Mouse (Mus musculus) retina, adult 2 months (tissue): ENCODE measurements around the gene Sidt2.
A peak's percentile ranks its signal among the peaks of the same experiment; 100 is the strongest.

Source experiments
- DNase-seq: peaks from one replicate; pipeline ENCODE4 v3.0.0-alpha.2; 2012; ENCODE audit warnings: low read depth, low spot score

The Sidt2 gene

DNA sequence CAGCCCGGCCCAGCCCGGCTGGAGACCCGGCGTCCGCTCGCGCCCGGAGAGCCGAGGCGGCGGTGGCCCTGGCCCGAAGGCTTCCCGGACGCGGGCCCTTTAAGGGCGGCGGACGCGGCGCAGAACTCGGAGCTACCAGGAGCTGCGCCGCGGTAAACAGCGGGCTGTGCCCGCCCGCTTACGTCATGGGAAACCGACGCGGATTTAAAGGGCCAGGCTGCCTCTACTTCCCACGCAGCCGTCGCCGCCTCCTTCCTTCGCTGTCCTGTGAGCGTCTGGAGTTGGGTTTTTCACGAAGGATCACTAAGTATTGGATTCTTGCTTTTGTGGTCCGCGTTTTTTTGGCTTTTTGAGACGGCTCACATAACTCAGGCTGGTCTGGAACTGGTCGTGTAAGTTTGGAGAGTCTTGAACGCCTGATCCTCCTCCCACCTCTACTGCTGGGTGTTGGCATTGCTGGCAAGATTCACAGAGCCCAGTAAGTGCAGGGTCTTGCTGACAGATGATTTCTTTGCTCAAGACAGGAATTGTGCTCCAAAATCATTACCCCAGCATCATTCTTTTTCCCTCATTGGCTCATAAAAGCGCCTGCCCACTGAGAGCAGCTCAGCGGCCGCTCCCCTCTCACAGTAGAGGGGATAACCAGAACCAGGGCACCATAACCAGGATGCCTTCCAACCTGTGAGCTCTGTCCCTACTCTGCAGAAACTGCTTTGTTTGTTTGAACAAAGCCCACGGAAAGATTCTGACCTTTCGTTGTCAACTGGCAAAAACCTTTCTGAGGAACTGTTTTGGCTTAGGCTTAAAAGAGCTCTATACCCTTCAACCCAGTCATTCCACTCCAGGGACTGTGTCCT, at the start of gene Sidt2:
Gene Sidt2, minus strand, starts transcription at position 152 of the 857 bp plus-strand sequence.
- peak; percentile 70 for DNase-seq

DNA sequence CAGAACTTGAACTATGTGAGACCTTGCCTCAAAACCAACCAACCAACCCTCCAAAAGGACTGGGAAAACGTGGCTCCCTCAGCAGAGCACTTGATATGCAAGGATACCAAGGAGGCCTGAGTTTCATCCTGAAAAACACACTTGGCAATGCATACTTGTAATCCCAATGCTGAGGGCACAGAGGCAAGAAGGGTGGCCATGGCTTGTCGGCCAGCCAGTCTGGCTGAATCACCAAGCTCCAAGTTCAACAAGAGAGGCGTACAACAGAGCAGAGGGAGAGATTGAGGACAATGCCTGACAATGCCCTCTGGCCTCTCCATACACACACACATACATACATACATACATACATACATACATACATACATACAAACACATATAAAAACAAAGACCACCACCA, 49.5 kb upstream of the Sidt2 start:
- no peak for DNase-seq

DNA sequence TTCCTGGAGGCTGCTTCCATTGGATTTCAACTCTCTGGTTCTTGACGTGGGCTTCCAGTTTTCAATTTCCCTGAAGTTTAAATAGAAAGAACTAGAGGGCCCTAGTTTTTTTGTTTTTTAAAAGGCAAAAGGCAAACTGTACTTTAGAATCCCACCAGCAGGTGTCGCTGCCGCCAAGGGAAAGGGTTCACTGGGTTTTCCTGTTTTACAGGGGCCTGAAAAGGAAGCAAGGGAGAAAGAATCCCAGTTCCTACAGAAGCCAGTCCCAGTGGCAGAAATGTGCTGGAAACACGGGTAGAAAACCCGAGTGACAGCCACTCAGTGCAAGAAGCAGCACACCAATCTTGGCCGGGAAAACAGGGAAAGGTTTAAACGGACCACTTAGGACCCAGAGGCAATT, 48.7 kb upstream of the Sidt2 start:
- DNase-seq, result no peak

DNA sequence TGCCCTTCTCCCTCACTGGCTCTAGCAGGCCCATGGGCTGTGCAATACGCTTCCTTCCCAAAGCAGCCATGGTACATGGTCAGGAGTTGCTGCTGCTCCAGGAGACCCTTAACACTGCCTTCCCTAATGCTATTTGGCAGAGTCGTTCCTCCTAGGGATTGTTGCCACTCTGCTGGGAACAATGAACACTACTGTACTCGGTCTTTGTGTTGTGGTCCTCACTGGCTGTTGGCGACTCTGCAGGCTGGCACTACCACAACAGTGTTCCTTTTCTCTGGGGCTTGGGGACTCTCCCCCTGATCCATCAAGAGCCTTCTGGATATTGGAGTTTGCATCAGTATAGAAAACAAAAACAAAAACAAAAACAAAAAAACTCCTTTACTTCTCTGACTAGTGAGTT, 44.0 kb upstream of the Sidt2 start:
- DNase-seq, result no peak

DNA sequence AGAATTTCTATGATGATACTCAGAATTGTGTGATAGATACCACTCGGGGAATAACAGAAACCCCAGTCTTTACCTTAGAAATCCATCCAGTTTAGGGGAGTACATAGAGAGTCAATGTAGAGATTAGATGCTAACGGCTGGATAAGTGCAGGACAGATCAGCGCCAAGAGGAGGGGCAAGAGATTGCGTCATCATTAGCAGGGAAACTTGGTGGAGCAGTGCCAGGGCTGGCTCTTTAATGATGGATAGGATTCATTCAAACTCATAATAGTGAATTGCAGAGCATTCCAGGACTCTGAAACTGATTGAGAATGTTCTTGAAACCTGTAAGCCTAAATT, 30.1 kb upstream of the Sidt2 start:
- peak; percentile 18 for DNase-seq

DNA sequence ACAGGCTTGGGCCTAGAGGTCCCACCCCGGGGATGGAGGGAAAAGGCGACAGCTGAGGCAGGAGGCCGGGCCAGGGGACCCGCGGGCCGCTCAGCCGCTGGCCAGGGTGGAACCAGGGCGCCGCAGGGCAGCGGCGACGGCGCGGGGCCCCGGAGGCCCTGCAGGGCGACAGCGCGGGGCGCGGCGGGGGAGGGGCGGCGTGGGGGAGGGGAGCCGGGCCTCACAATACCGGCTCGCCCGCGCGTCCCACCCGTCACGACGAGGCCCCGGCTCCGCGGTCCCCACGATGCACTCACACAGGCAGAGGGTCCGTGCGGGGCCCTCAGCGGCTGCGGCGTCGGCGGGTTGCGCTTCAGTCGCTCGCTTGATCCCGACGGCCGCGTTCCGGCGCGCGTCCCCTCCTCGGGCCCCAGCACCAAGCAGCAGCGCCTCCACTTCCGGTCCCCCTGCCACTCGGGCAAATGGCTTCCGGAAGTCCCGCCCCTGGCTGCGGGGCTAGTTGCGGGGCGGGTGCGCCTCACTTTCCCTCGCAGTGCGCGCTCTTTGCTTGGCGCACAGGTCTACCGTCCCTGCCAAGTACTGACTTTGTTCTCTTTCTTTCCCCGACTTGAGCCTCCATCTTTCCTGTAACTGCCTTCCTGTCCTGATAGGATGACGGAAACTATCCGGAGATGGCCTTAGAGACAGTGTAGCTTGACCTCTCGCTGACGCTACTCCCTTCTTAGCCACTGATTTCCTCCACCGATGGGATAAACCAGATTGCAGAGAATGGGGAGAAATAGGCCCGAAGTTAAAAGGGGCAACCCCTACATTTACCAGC, 29.6 kb upstream of the Sidt2 start:
- peak; percentile 75 for DNase-seq

DNA sequence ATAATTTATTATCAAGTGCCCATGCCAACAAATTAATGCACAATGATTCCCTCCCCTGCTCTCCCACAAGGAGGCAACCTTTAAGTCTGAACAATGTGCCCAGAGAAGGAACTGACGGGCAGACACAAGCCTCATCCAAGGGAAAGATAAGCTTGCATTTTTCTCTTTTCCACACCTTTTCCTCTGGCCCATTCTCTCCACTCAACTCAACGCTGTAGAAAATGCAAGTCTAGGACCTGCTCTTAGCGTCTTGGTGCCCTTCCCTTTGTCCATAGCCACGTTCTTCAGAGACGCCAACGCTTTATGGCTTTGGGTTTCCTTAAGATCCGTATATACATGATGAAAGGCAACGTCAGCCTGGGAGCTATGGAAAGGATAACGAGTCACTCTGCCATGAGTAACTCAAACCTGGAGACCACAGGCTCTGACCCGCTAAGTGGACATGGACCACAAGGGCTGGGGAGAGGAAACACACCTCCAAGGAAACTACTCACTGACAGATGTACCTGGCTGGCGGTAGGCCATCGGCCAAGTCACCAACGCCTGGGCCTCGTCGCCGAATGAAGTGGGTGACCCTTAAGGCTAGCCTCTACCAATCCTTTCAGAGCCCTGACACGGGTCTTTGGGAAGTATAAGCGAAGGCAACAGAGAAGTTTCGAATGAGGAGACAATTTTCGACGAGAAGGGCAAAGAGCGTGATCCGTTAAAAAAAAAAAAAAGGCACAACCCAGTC, 28.8 kb upstream of the Sidt2 start:
- DNase-seq, result no peak

DNA sequence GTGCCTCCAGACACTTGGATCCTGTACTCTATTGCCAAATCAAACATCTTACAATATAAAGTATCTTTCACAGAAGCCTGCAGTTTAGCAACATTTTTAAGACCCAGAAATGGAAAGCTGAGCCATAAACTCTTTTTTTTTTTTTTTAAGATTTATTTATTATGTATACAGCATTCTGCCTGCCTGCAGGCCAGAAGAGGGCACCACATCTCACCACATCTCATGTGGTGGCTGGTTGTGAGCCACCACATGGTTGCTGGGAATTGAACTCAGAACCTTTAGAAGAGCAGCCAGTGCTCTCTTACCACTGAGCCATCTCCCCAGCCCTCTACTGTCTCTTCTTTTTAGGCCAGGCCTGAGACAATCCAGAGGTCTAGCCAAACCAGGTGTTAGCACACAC, 26.3 kb upstream of the Sidt2 start:
- DNase-seq, result no peak

DNA sequence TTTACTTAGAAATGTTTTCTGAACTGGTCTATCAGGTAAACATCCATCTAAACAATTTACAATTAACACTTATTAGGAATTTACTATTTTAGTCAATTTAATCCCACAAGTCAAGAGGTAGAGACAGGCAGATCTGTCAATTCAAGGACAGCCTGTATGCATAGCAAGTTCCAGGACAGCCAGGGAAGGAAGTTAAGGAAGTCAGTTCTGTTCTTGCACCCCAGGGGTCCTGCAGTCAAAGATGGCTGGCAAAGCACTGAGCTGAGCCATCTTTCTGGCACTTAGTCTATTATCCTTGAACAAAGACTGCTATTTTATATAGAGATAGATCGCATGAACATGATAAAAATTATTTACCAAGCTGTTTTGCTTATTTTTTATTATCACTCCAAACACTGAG, 25.6 kb upstream of the Sidt2 start:
- no peak for DNase-seq

DNA sequence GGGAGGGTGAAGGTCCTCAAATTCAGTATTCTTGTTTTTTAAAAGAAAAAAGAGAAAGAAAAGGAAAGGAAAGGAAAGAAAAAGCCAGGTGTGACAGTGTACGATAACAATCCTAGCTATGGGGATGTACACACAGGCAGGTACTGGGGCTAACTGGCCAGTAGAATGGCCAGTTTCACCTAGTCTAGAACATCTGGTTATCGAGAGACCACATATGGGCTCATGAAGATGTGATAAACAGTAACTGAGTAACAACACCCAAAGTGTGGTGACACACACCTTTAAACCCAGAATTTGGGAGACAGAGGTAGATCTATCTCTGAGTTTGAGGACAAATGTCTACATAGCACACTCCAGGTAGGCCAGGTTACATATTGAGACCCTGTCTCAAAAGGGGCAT, 24.7 kb upstream of the Sidt2 start:
- DNase-seq, result no peak

DNA sequence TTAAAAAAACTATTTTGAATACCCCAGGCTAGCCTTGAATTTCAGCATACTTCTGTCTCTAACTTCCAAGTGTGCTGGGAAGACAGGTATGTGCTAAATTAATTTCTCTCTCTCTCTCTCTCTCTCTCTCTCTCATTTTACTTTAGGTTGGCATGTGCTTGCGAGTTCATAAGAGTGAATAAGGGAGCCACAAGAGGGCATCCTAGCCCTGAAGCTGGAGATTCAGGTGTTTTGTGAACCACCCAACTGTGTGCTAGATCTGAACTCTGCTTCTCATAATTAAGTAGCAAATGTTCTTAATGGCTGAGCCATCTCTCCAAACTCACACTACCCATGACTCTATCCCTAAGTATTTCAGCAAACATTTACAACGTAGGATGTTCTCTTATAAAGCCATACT, 21.8 kb upstream of the Sidt2 start:
- no peak for DNase-seq

DNA sequence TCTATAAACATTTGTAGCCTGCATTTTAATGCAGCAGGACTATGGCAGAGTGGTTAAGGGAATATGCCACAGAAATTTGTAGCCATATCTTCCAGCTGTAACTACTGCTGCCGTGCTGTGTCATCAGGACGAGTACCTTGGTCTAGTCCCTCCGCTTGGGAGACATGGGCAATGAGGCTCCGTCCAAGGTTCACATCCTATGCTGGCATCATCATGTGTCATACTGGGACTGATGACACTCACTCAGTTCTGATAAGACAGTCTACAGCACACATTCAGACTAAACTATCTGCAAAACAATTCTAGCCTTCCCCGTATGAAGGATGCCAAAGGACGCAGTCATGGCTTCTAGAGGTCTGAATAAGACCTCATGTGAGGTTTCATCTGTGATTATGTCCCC, 8.5 kb upstream of the Sidt2 start:
- DNase-seq, result no peak

DNA sequence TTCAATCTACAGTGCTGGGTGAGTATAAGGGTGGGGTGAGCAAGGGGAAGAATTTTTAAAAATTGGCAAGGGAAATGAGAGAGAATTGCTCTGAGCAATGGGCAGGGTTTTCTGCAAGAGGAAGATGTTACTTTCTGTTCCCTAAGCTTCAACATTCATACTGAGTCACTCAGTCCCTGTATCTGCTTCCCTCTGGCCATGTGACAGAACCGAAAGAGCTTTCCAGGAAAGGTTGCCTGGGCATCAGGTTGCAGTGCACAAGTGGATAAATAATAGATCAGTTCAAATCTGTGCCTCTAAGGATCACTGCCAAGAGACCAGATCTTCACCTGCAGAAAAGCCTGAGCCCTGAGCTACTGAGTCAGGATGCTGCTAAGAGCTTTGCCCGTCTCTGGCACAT, 6.8 kb upstream of the Sidt2 start:
- no peak for DNase-seq

DNA sequence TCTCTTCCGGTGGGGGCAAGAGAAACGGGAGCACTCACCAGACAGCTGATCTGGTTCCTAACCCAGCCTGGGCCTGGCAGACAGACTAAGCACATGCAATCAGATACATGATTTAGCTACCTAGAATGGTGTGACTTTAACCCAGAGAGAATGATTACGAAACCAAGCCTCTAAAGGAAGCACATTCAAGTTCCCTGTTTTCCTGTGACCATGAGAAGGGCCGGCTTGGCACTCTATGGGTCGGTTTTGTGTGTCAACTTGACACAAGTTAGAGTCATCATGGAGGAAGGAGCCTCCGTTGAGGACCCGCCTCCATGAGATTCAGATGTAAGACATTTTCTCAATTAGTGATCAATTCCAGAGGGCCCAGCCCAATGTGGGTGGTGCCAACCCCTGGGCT, 4.6 kb upstream of the Sidt2 start:
- no peak for DNase-seq

DNA sequence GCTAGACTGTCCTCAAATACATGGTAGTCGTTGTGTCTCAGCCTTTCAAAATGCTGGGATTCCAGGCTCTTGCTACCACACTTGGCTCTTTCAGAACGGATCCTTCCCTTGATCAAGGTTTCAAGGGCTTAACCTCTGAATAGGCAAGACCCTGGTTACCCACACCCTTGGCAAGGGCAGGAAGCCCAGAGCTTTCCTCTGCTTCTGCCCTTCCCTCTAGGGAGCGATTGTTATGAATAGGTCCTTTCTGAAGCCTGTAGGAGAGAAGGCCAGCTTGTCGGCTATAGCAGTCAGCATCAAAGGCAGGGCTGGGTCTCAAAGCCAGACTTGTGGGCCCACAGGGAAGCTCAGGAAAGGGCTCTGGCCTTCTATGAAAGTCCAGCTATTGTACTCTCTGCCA, 3.8 kb upstream of the Sidt2 start:
- DNase-seq, result no peak

DNA sequence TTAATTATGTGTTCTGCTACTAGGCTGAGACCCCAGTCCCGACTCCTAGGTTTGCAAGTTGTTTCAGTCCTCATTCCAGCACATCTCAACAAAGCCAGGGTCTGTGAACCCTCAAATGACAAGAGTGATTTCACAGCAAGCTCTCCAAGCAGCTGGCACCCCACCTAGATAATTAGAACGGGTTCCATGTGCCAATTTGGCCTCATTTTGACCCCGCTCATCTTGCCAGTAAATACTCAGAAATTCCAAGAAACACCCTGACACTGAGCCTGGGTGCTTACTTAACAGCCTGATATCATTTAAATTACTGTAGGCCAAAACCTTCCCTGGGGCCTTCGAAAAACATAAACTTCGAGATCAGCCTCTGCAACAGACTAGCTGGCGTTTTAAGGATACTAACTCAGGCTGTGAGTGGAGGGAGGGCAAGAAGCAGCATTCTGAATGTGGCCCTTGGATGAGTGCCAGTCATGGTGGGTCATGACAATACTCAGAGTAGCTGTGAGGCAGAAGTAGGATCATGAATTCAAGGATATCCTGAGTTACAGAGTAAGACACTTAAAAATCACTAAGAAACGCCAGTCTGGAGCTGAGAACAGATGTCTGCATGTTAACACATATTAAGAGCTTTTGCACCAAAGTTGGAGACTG, 3.1 kb upstream of the Sidt2 start:
- DNase-seq, result no peak

DNA sequence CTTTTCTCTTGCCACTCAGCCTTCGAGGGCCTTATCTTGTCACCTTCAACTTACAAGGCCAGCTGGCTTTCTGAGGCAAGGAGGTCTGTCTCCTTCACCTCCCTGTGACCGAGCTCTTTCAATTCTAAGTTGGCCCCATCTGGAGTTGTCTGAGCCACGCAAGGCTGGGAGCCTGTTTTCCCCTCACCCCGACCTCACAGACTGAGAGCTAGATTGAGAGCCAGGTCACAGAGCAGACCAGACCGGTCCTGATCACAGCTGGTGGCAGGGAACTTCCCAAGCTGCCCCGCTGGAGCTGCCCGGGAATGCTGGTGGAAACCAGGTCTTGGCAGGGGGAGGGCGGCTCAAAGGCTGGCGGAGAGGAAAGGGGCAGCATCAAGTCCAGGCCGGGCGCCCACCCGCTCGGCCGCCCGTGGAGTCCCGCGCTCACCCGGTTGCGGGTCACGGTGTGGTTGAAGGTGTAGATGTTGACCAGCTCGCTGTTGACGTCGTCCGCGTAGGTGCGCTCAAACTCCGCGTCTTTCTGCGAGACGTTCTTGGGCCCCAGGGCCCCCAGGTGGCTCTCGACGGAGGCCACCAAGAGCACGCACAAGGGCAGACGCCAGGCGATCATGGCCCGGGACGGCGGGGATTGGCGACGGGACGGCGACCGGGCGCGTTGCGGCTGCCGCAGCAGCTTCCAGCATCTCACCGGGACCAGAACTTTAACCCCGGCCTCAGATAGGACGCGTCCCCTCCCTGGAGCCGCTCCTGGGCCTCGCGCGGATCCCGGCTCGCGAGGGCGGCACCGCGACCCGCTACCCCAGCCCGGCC, 558 bp downstream of the Sidt2 start:
- DNase-seq, result no peak

DNA sequence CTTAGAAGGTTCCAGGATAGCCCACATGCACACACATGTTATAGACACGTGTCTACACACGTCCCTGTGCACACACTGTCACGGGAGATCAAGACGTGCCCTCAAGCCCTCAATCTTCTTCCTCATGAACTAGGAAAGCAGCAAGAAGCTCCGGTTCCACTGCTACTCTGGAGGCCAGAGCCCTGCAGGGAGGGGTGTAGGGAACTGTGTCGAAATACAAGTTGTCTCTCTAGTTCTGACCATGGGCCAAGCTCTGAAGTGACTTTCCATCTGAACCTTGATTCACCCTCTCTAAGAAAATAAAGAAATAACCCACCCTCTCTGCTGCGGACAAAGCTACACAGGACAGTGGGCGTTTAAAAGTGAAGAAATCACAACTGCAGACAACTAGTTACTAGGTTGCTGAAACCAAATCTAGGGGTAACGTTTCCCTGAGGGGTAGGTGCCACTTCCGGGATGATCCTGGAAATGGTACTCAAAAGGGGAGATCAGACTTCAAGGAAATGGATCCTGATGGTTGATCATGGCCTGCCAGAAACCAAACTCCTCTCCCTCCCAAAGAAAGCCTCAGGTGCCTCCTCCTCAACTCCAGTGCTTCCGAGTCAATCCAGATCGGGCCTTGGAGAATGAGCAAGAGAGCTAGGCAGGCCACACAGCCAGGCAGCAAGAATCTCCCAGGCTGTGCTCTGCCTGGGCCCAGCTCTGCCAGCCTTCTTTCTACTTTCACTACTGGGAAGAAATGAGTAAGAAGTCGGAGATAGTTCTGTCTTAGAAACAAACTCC, 1.4 kb downstream of the Sidt2 start:
- DNase-seq, result no peak

DNA sequence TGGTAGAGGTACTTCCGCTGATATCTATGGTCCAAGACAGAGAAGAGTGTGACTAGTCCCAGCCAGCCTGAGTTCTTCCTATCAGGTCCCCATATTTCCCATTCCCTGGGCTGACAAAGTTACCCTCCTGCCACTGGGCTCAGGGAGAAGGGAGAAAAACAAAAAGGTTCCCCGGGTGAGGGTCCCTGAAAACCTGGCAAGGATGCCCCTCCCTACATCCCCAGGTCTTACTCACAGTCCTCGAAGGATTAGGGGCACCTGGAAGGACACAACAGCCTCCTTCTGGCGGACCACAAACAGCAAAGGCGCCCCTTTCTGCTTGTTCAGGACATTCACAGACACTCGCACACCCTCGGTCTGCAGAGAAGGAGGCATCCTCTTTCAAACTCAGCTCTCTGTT, 2.2 kb downstream of the Sidt2 start:
- no peak for DNase-seq

DNA sequence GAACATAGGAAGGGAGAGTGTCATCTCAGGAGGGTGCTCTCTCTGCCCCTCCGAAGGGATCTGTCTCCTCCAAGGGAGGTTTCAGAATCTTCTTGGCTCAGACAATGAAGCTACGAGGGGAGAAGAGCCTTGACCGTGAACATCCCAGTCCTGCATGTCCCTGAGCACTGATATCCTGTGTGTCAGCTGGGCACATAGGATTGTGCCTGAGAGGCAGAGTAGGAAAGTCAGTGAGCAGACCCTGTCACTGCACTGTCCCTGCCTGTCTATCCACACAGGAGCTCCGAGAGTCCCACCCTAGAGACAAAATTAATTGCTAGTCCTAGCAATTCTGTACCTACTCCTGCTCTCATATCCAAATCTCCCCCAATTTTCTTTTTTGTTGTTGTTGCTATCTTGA, 3.0 kb downstream of the Sidt2 start:
- no peak for DNase-seq

DNA sequence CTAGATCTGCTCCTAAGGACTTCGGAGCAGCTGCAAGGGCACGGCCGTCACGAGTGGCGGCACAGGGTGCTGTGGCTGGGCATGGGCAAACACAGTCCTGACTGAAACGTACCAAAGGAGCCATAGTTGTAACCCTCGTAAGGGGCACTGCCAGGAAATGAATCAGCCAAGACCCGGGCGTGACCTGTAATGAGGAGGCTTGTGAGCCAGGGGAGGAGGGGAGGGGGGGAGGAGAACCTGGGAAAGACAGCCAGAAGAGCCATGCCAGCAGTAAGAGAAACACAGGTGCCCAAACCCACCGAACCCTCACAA, 8.2 kb downstream of the Sidt2 start:
- no peak for DNase-seq
